Mouse (Mus musculus): ENCODE measurements at regions not wholly inside any gene's neighbourhood (a gene's known extent, or its start where the extent isn't known, plus 50 kb on each side); places are given as distances from the start of the nearest gene placed in this dataset.

DNA sequence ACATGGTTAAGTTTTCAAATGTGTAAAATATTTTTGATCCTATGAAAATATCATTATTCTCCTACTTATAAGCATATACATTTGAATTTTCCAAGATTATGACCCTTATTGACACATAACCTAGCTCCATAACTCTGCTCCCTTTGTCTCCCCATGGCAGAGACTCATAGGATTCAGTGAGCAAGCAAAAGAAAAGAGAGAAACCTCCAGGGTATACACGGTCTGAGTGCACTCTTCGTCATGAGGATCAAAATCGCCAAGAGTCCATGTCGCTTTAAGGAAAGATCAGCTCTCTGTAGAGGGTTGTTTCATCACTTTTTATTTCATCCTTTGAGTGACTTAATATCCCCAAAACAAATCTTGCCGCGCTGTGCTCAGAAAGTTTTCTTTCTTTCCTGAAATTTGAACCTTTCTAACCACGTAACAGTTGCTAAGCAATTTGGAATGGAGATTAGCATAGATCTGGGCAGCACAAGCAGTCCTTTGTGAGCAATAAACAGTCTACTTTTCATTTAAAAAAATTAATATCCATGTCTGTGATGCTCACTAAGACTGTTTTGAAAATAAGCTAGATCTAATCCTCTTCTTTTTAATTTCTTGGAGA lies 1158.0 kb downstream of the A830018L16Rik start:
- no peak for TF ChIP-seq ZC3H11A (IDR thresholded peaks at IDR 0.05; ENCODE audit: borderline replicate concordance, low read depth, low read length)
- TF ChIP-seq CHD2 (IDR thresholded peaks at IDR 0.05; ENCODE audit: low read depth, low read length), result no peak
- TF ChIP-seq ZNF384 (IDR thresholded peaks at IDR 0.05; ENCODE audit: low read depth, low read length), result no peak
- TF ChIP-seq MAFK (IDR thresholded peaks at IDR 0.05; ENCODE audit: insufficient read depth, low read depth, low read length), result no peak
